18 mouse cellular contexts compared by ENCODE assay signal in the genomic region with DNA sequence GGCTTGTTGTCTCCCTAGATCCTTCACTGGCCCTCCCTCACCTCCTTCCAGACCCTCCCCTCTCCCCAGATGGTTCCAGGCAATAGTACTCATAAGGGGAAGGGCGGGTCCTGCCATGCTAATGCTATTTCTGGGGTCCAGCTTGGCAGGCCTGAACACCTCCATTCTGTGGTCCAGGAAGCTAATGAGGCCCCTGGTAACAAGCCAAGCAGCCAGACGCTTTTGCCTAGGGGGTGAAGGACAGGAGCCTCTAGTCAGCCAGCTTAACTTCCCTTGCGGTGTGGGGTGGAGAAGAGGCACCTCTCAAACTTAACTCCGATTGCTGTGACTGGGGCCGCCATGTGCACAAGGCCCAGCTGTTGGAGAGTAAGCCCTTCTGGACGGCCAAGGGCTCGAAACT. TPM values are rescaled to one million over a fixed set of nuclear protein-coding genes. Genes with fewer than 3 reads are reported as not detected.
"Had no signal": no experiment of that assay in that cellular context is flagged by ENCODE, and none has a peak within 500 bp of the region (broad histone marks: within the 10 kb centered on the region; RNA-seq: fewer than 3 reads in every experiment).

No protein-coding gene starts in this region.

- H3K9ac ChIP-seq: liver, embryonic 13.5 days; liver, postnatal 0 days; lung, embryonic 15.5 days; stomach, embryonic 15.5 days had no signal

- H3K27me3 ChIP-seq: liver, embryonic 13.5 days; lung, embryonic 15.5 days; stomach, embryonic 15.5 days had no signal

- H3K4me3 ChIP-seq: layer of hippocampus, adult 2 months; liver, embryonic 13.5 days; lung, embryonic 15.5 days; stomach, embryonic 15.5 days had no signal

- H3K36me3 ChIP-seq: liver, embryonic 13.5 days; lung, embryonic 15.5 days; stomach, embryonic 15.5 days had no signal

- H3K4me2 ChIP-seq: liver, embryonic 13.5 days; lung, embryonic 15.5 days; stomach, embryonic 15.5 days had no signal

- DNase-seq: kidney, adult 8-10 months; kidney, postnatal 4 days; liver; liver, embryonic 13.5 days; liver, postnatal 0 days; lung, postnatal 14 days; right cerebral cortex, postnatal 14 days; thymus, adult 2 months; thymus, postnatal 25 days had no signal

- H3K9me3 ChIP-seq: liver, embryonic 13.5 days; lung, embryonic 15.5 days; stomach, embryonic 15.5 days had no signal

- ATAC-seq: intestine, postnatal 0 days; liver, postnatal 0 days; midbrain, embryonic 16.5 days had no signal

- H3K27ac ChIP-seq: kidney, postnatal 0 days; layer of hippocampus, adult 2 months; liver, embryonic 13.5 days; lung, embryonic 15.5 days; stomach, embryonic 15.5 days had no signal

RNA-seq across cellular contexts. Expression of a gene that starts 35.8 kb away (rescaled TPM):
- polyA plus RNA-seq: limb, embryonic 11.5 days; neural tube, embryonic 14.5 days; testis, adult 2 months had no signal
